Mouse (Mus musculus): Measurements from ENCODE around the gene Pdlim7. TPM values are rescaled to one million over a fixed set of nuclear protein-coding genes. Genes with fewer than 3 reads are reported as not detected.

Pdlim7 gene
- 145 and 159 TPM in 2 replicates for polyA plus RNA-seq (2015; fragmentation: Nextera tagmentation; extraction: Ambion mirVana)

DNA sequence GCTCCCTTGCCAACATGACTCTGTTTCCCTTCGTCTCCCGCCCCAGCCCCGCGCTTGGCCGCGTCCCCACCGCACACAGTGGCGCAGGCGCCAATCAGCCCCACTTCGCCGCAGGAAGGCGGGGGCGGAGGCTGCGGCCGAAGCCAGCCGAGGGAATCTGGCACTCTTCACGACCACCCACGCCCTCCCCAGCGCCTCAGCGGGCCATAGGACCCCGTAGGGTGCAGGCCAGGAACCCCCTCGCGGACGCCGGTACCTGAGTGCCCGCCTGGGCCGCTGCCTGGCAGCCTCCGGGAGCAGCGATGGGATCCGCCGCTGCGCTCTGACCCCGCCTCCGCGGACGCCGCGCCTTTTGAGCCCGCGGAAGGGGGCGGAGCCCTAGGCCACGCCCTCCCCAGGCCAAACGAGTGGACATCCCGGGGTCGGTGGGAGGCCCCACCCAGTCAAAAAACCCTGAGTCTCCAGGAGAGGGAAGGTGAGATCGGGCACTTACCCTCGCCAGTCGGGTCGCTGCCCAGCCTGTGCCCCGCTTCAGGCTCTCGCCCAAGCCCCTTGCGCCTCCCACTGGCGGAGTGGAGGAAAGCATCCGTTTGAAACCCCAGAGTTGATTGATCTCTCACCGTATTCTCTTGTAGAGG, at the start of gene Pdlim7:
Gene Pdlim7, minus strand, starts transcription at position 566 of the 638 bp plus-strand sequence.
- WGBS = under 1% methylated on average over 55 of the region's 55 CpGs

DNA sequence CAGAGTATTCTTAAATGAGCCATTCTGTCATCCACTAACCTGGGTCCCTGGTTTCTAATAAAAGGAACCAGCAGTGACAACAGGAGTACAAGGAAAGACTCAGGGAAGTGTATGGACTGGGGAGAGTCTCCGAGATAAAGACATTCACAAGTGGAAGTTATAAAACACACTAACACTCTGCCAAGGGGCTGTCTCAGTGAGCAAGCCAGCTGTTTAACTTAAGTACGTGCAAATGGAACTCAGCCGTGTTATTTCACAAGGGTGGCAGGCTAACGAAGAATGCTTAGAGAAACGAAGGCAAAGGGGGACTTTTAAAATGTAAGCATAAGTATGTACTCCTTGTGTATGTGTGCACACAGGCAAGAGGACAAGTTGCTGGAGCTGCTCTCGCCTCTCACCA, 44.0 kb upstream of the Pdlim7 start:
- Histone ChIP-seq H3K4me1 (replicated peaks) (peaks cover 8% of the 10 kb centered on the region; the same call in 1 of the 2 replicates), H3K27me3 (no peaks in the 10 kb centered on the region), H3K9me3 (no peaks in the 10 kb centered on the region), H3K4me2 (replicated peaks) (no peak overlapping the region), H3K36me3 (peaks cover 55% of the 10 kb centered on the region), H3K4me3 (replicated peaks) (no peak overlapping the region), H3K9ac (replicated peaks) (no peak overlapping the region), H3K27ac (no peak overlapping the region)
- no peak for ATAC-seq
- WGBS = 93% methylated on average over 6 of the region's 6 CpGs

More for the DNA sequence above, at the start of gene Pdlim7:
- Histone ChIP-seq H3K27me3 (no peaks in the 10 kb centered on the region; the same call in 1 of the 2 replicates), H3K9me3 (no peaks in the 10 kb centered on the region), H3K4me1 (replicated peaks) (peaks cover 31% of the 10 kb centered on the region), H3K9ac (replicated peaks) (peak within 1 kb of the TSS; percentile 91), H3K4me3 (replicated peaks) (peak within 1 kb of the TSS; percentile 82), H3K36me3 (peaks cover 22% of the 10 kb centered on the region), H3K27ac (peak within 1 kb of the TSS; percentile 83), H3K4me2 (replicated peaks) (peak within 1 kb of the TSS; percentile 95)
- peak; percentile 80 for ATAC-seq

DNA sequence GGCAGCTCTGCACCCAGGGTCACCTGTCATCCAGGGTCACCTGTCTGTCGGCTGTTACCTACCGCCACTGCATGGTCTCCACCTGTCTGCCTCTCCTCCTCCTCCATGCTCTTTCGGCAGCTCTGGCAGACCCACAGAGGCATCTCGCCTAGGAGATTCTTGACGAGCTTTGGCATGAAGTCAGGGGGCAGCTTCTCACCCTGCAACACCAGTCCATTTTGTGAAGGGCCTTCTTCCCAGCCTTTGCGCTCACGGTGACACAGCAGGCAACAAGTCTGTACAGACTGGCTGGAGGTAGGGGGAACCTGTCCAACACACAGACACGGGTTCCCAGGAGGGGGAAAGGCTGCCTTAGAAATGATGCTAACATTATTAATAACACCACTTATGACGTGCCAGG, 42.4 kb upstream of the Pdlim7 start:
- Histone ChIP-seq H3K4me3 (replicated peaks) (no peak overlapping the region), H3K9ac (replicated peaks) (no peak overlapping the region), H3K27me3 (no peaks in the 10 kb centered on the region), H3K9me3 (no peaks in the 10 kb centered on the region), H3K27ac (no peak overlapping the region), H3K4me2 (replicated peaks) (no peak overlapping the region), H3K36me3 (peaks cover 56% of the 10 kb centered on the region), H3K4me1 (replicated peaks) (peaks cover 8% of the 10 kb centered on the region; the same call in 1 of the 2 replicates)
- ATAC-seq = no peak
- 94% methylated on average over 9 of the region's 9 CpGs for WGBS

DNA sequence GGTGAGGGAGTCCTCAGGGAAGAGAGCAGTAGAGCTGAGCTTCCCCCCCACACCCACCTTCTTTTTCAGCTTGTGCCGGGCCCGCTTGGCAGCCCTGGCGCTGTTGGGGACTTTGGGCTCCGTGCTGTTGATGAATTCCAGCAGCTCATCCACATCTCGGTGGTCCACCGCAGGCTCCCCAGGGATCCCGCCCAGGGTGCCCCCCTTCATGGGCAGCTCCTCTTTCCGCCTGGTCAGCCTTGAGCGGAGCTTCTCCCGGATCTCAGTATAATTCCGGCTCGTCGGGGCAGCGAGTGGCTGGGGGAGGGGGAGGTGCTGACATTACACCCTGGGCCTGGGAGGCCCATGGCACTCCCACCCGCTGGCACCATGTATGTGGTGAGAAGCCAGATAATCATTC, 35.6 kb upstream of the Pdlim7 start:
- WGBS = 92% methylated on average over 15 of the region's 15 CpGs
- H3K9ac ChIP-seq (replicated peaks) = no peak overlapping the region
- H3K4me2 ChIP-seq (replicated peaks) = no peak overlapping the region
- no peaks in the 10 kb centered on the region for H3K9me3 ChIP-seq
- peaks cover 92% of the 10 kb centered on the region for H3K36me3 ChIP-seq
- H3K27me3 ChIP-seq = no peaks in the 10 kb centered on the region
- ATAC-seq = no peak
- no peak overlapping the region for H3K27ac ChIP-seq
- no peaks in the 10 kb centered on the region for H3K4me1 ChIP-seq (replicated peaks)
- no peak overlapping the region for H3K4me3 ChIP-seq (replicated peaks)

DNA sequence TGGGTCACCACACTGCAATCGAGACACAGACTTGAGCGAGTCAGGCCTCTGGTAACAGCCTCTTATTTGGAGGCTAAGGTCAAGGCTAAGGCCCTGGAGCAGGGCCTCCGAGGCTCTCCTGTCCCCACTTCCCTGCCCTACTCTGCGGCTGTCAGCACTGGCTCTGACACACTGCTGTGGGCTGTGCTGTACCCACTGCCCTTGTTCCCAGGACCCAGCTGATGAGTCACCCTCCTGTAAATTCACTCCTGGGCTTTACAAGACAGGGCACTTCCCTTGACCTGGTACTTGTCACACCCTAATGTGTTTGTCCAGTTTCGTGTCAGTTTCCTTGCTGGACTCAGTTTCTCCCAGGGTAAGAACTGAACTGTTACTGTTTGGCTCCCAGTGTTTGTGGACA, 35.0 kb upstream of the Pdlim7 start:
- H3K27ac ChIP-seq = no peak overlapping the region
- peaks cover 92% of the 10 kb centered on the region for H3K36me3 ChIP-seq
- no peak overlapping the region for H3K4me2 ChIP-seq (replicated peaks)
- no peaks in the 10 kb centered on the region for H3K4me1 ChIP-seq (replicated peaks)
- H3K4me3 ChIP-seq (replicated peaks) = no peak overlapping the region
- 96% methylated on average over 5 of the region's 5 CpGs for WGBS
- no peak overlapping the region for H3K9ac ChIP-seq (replicated peaks)
- ATAC-seq = no peak
- H3K9me3 ChIP-seq = no peaks in the 10 kb centered on the region
- no peaks in the 10 kb centered on the region for H3K27me3 ChIP-seq

DNA sequence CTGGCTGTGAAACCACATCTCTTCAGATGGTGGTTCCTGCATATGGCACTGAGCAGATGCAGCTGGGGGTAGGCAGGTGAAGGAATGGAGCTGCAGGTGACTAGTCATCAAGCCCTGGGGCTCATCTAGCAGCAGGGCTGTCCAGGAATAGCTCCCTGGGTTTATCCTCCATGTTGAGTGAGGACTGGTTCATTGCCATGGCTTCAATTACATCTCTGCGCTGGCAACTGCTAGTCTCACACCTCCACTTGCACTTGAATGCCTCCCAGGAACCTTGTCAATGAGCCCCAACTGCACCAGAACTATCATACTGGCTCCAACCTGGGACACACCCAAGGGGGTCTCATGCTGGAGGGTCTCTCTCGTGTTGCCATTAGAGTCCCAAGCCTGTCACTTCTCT, 34.4 kb upstream of the Pdlim7 start:
- H3K27me3 ChIP-seq = no peaks in the 10 kb centered on the region
- WGBS = 98% methylated on average over 2 of the region's 2 CpGs
- no peak overlapping the region for H3K4me3 ChIP-seq (replicated peaks)
- no peaks in the 10 kb centered on the region for H3K4me1 ChIP-seq (replicated peaks)
- no peak overlapping the region for H3K27ac ChIP-seq
- no peak for ATAC-seq
- H3K36me3 ChIP-seq = peaks cover 92% of the 10 kb centered on the region
- no peak overlapping the region for H3K9ac ChIP-seq (replicated peaks)
- no peaks in the 10 kb centered on the region for H3K9me3 ChIP-seq
- no peak overlapping the region for H3K4me2 ChIP-seq (replicated peaks)

DNA sequence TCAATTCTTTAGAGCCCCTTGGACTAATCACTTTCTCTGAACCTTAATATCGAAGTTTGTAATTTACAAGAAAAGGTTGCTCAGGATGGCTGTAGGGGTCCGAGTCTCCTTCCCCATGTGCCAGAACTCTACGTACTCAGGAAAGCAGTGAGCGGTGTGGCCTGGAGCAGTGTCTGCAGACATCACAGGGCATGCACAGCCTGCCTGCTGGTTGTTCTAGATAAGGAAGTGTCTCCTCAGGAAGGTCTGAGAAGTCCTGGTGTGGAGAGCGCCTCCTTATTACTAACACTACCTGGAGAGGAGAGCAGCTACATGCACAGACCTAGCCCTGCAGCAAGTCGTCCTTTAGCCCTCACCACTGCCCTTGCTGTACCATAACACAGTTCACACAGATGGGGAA, 31.3 kb upstream of the Pdlim7 start:
- no peaks in the 10 kb centered on the region for H3K4me1 ChIP-seq (replicated peaks)
- no peak overlapping the region for H3K4me2 ChIP-seq (replicated peaks)
- ATAC-seq = no peak
- H3K36me3 ChIP-seq = peaks cover 100% of the 10 kb centered on the region
- no peaks in the 10 kb centered on the region for H3K9me3 ChIP-seq
- no peak overlapping the region for H3K4me3 ChIP-seq (replicated peaks)
- no peak overlapping the region for H3K27ac ChIP-seq
- 88% methylated on average over 6 of the region's 6 CpGs for WGBS
- H3K9ac ChIP-seq (replicated peaks) = no peak overlapping the region
- H3K27me3 ChIP-seq = no peaks in the 10 kb centered on the region

DNA sequence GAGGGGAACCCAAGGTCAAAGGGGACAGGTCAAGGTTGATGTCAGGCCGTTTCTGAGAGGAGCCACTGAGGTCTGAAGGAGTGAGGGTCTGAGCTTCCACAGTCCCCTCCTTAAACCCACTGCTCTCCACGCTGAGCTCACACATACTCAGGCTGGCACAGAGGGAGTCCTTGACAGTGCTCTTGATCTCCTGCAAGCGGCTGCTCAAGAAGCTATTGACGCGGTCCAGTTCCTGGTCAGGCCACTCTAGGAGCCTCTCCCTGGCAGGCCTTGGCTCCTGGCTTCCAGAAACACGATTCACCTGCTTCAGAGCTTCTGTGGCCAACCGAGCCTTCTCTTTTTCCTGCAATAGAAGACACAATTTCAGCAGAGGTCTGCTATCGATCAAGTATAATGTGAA, 30.0 kb upstream of the Pdlim7 start:
- Histone ChIP-seq H3K4me3 (replicated peaks) (no peak overlapping the region), H3K27me3 (no peaks in the 10 kb centered on the region), H3K36me3 (peaks cover 100% of the 10 kb centered on the region), H3K4me1 (replicated peaks) (no peaks in the 10 kb centered on the region), H3K9me3 (no peaks in the 10 kb centered on the region), H3K4me2 (replicated peaks) (no peak overlapping the region), H3K9ac (replicated peaks) (no peak overlapping the region), H3K27ac (no peak overlapping the region)
- 92% methylated on average over 8 of the region's 8 CpGs for WGBS
- no peak for ATAC-seq

DNA sequence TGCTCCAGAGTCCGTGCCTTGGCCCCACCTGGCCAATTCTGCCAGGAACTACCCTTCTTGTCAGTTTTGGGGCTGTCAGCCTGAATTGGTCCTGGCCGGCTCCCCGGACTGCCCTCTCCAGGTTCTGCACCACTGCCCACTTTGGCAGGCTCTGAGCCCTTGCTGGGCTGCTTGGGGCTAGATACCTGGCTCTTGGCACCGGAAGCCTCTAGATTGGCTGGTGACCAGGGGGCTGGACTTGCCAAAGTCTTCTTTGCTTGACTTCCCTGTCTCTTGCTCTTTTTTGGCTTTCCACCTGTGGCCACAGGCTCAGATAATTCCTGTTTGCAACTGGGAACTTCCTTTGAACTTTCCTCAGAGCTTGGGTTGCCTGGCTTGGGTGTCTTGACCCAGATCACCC, 29.4 kb upstream of the Pdlim7 start:
- no peak for ATAC-seq
- no peak overlapping the region for H3K4me3 ChIP-seq (replicated peaks)
- no peaks in the 10 kb centered on the region for H3K9me3 ChIP-seq
- no peak overlapping the region for H3K4me2 ChIP-seq (replicated peaks)
- H3K4me1 ChIP-seq (replicated peaks) = no peaks in the 10 kb centered on the region
- H3K27me3 ChIP-seq = no peaks in the 10 kb centered on the region
- H3K36me3 ChIP-seq = peaks cover 100% of the 10 kb centered on the region
- 95% methylated on average over 4 of the region's 4 CpGs for WGBS
- no peak overlapping the region for H3K9ac ChIP-seq (replicated peaks)
- no peak overlapping the region for H3K27ac ChIP-seq

DNA sequence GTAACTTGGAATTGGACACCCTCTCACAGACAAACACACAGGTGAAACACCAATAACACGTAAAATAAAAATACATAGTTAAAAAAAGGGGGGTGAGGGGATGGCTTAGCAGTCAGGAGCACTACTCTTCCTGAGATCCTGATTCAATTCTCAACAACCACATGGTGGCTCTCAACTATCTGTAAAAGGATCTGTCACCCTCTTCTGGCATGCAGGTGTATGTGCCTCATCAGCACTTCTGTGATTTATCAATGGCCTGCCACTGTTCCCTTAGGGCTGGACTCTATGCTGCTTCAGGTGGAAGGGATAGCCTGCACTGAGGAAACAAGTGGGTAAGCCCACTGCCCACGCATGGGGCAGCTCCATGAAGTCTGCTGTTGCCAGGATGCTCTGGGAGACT, 27.5 kb upstream of the Pdlim7 start:
- Histone ChIP-seq H3K4me3 (replicated peaks) (no peak overlapping the region), H3K4me2 (replicated peaks) (no peak overlapping the region), H3K4me1 (replicated peaks) (peaks cover 4% of the 10 kb centered on the region), H3K27ac (no peak overlapping the region), H3K9me3 (no peaks in the 10 kb centered on the region), H3K36me3 (peaks cover 87% of the 10 kb centered on the region), H3K9ac (replicated peaks) (no peak overlapping the region), H3K27me3 (no peaks in the 10 kb centered on the region)
- 90% methylated on average over 2 of the region's 2 CpGs for WGBS
- no peak for ATAC-seq

DNA sequence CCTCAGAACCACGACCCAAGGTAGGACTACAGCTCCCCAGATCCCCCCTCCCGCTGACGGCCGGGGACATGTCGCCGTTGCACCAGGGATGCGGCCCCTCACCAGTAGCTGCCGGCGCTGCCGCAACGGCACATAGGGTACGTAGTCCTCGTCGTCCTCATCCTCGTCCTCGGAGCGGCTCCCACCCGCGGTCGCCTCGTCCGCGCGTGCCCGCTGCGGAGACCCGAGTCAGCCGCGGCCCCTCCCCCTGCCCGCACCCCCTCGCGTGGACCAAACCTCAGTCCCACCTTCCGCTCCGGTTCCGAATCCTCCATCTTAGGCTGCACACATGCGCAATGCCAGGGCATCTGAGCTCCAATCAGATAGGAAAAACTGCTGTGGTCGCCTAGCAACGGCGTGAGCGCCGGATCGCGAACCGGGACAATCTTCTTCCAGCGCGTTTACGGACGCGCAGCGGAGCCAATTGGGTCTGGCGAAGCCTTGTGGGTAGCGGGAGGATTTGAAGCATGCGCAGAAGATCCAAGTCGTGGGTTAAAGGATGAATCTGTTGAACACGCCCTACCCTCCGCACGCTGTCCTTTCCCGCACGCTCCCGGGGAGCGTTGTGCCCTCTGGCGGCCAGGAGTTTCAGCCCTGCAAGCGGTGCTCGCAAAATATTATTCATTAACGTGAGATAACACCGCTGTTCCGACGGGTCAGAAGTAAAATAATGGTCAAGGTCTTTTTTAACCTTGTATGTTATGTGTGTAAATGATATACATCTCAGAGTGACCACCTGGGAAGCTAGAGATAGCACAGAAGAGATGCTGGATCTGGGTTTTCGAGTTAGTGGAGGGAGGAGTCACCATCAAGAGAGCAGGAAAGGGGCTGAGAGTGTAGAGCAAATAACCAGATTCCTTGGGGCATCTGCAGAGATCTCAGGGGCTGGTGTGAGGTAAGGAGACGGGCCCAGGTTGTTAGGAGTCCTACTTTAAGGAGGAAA, 23.0 kb upstream of the Pdlim7 start, which contains the start of gene Ddx41:
Gene Ddx41, minus strand, starts transcription at position 465 of the 982 bp plus-strand sequence.
- H3K36me3 ChIP-seq = peaks cover 79% of the 10 kb centered on the region
- under 1% methylated on average over 70 of the region's 70 CpGs for WGBS
- H3K4me1 ChIP-seq (replicated peaks) = peaks cover 17% of the 10 kb centered on the region

DNA sequence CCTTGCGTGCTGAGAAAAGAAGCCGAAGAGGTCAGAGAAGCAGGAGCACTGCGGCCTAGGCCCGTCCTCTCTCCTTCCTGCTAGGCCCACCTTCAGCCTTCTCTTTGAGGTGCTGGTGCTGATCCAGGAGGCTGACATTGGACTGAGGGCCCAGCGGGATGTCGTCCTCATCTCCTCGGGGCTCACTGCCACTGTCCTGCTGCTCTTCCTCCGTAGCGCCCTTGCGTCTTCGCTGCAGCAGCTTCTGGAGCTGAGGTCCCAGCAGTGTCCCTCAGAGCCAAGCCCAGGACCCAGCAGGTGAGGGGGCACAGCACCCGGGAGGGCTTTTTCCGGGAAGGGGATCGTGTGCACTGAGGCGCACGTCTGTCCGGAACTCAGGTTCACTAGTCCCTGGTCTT, 22.3 kb upstream of the Pdlim7 start:
- peak overlapping the region; percentile 84 for H3K27ac ChIP-seq
- peak overlapping the region; percentile 94 for H3K4me2 ChIP-seq (replicated peaks)
- WGBS = 19% methylated on average over 17 of the region's 17 CpGs
- no peaks in the 10 kb centered on the region for H3K27me3 ChIP-seq
- peaks cover 79% of the 10 kb centered on the region for H3K36me3 ChIP-seq
- peaks cover 17% of the 10 kb centered on the region for H3K4me1 ChIP-seq (replicated peaks)
- H3K9ac ChIP-seq (replicated peaks) = peak overlapping the region; percentile 83
- H3K4me3 ChIP-seq (replicated peaks) = peak overlapping the region; percentile 80
- no peaks in the 10 kb centered on the region for H3K9me3 ChIP-seq
- ATAC-seq = no peak

More for the DNA sequence above, 23.0 kb upstream of the Pdlim7 start, which contains the start of gene Ddx41:
- Histone ChIP-seq H3K27ac (peak within 1 kb of the TSS; percentile 84), H3K9me3 (no peaks in the 10 kb centered on the region), H3K4me2 (replicated peaks) (peak within 1 kb of the TSS; percentile 94), H3K27me3 (no peaks in the 10 kb centered on the region), H3K9ac (replicated peaks) (peak within 1 kb of the TSS; percentile 83), H3K4me3 (replicated peaks) (peak within 1 kb of the TSS; percentile 80)
- peak; percentile 98 for ATAC-seq

Data from midbrain, embryonic 13.5 days (tissue).